8 mouse cellular contexts compared by ENCODE assay signal in the genomic region with DNA sequence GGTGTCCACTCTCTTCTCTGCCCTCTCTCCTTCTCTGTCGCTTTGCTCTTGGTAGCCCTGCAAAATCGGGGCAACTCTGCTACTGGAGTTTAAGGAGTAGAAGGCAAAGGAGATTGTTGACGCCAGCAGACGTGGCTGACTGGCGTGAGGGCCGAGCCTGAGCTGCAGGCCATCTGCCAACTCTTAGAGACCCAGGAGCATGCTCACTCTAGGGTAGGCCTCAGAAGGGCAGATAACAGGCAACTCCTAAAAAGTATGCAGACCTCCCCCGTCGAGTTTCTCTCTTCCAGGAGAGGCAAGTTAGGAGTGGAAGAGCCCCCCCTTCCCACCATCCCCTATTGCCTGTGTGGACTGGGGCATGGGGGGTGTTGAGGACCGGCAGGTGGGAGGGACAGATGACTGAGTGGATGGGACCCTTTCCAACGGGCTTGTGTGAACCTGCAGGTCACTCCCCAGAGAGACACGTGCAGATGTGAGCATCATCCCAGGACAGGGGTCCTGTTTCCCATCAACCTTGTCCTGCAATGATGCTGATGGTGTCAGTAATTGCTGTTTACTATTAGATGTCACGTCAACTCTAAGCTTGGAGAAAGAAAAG. TPM values are rescaled to one million over a fixed set of nuclear protein-coding genes. Genes with fewer than 3 reads are reported as not detected.
A peak's percentile ranks its signal among the peaks of the same experiment; 100 is the strongest.
DNase-seq lines count a peak whose midpoint lies in the region; ATAC-seq and TF ChIP-seq lines count a peak whose summit lies in the region.

No protein-coding gene starts in this region.

- H3K9ac ChIP-seq in hindbrain, embryonic 14.5 days = peak overlapping the region; percentile 99
- no peak overlapping the region for H3K9ac ChIP-seq in liver, embryonic 15.5 days
- H3K9ac ChIP-seq in stomach, postnatal 0 days (ENCODE audit: low read length) = peak overlapping the region; percentile 78

- H3K4me3 ChIP-seq in hindbrain, embryonic 14.5 days (replicated peaks; ENCODE audit: low read length) = peak overlapping the region; percentile 71
- peak overlapping the region; percentile 56 for H3K4me3 ChIP-seq in liver, embryonic 15.5 days (replicated peaks)
- peak overlapping the region; percentile 70 for H3K4me3 ChIP-seq in stomach, postnatal 0 days (ENCODE audit: low read depth, low read length)

- TF ChIP-seq EP300 in stomach, postnatal 0 days (optimal IDR thresholded peaks at IDR 0.05) = no peak

- ATAC-seq in hindbrain, embryonic 14.5 days (ENCODE audit: low FRiP score) = no peak
- no peak for ATAC-seq in liver, embryonic 15.5 days (ENCODE audit: insufficient read depth)
- ATAC-seq in stomach, postnatal 0 days (ENCODE audit: low FRiP score, low TSS enrichment) = peak; percentile 24; the same call in 1 of the 2 replicates

- H3K4me2 ChIP-seq in hindbrain, embryonic 14.5 days (replicated peaks) = peak overlapping the region; percentile 81
- H3K4me2 ChIP-seq in liver, embryonic 15.5 days = peak overlapping the region; percentile 74
- peak overlapping the region; percentile 91 for H3K4me2 ChIP-seq in stomach, postnatal 0 days (replicated peaks; ENCODE audit: low read depth)

- 0 out of 2 replicates have a peak, but pooled peaks cover 3% of the 10 kb centered on the region for H3K36me3 ChIP-seq in hindbrain, embryonic 14.5 days (replicated peaks; ENCODE audit: control insufficient read depth, insufficient read depth)
- H3K36me3 ChIP-seq in liver, embryonic 15.5 days (replicated peaks) = no peaks in the 10 kb centered on the region
- H3K36me3 ChIP-seq in stomach, postnatal 0 days (ENCODE audit: control insufficient read depth, insufficient read depth, low read length) = no peaks in the 10 kb centered on the region

- DNase-seq in adrenal gland, adult (ENCODE audit: inconsistent age in 2 of 2, low spot score in 1 of 2) = peak; percentile 62 to 84
- no peak for DNase-seq in adrenal gland, postnatal 4 days (ENCODE audit: low spot score in 2 of 2)
- DNase-seq in adrenal gland, postnatal 10 days = peak; percentile 77
- DNase-seq in hindbrain, embryonic 14.5 days (ENCODE audit: low spot score) = peak; percentile 34
- peak; percentile 36 for DNase-seq in stomach, postnatal 0 days (ENCODE audit: low spot score)
- no peak for DNase-seq in cerebellum, adult 11-12 months
- no peak for DNase-seq in cerebellum, adult 18-20 months

- 3% methylated on average over 12 of the region's 12 CpGs for WGBS in hindbrain, embryonic 14.5 days
- WGBS in liver, embryonic 15.5 days (ENCODE audit: insufficient replicate concordance) = 15% methylated on average over 12 of the region's 12 CpGs
- WGBS in stomach, postnatal 0 days = 7% methylated on average over 12 of the region's 12 CpGs

- peaks cover 66% of the 10 kb centered on the region for H3K27me3 ChIP-seq in hindbrain, embryonic 14.5 days (ENCODE audit: control insufficient read depth, insufficient read depth, low read length)
- H3K27me3 ChIP-seq in liver, embryonic 15.5 days = peaks cover 98% of the 10 kb centered on the region
- no peaks in the 10 kb centered on the region; the same call in 1 of the 2 replicates for H3K27me3 ChIP-seq in stomach, postnatal 0 days (ENCODE audit: control insufficient read depth, insufficient read depth, low read length)

- peak overlapping the region; percentile 100 for H3K27ac ChIP-seq in hindbrain, embryonic 14.5 days
- H3K27ac ChIP-seq in liver, embryonic 15.5 days (replicated peaks) = peak overlapping the region; percentile 41; the same call in 1 of the 2 replicates
- H3K27ac ChIP-seq in stomach, postnatal 0 days (replicated peaks) = peak overlapping the region; percentile 92

- no peaks in the 10 kb centered on the region for H3K9me3 ChIP-seq in hindbrain, embryonic 14.5 days (ENCODE audit: control insufficient read depth, low read length)
- H3K9me3 ChIP-seq in liver, embryonic 15.5 days (replicated peaks) = no peaks in the 10 kb centered on the region
- H3K9me3 ChIP-seq in stomach, postnatal 0 days (ENCODE audit: control insufficient read depth, low read length) = no peaks in the 10 kb centered on the region

- TF ChIP-seq CTCF in stomach, postnatal 0 days (IDR thresholded peaks at IDR 0.05; ENCODE audit: low read depth) = no peak

- peaks cover 14% of the 10 kb centered on the region for H3K4me1 ChIP-seq in hindbrain, embryonic 14.5 days (replicated peaks; ENCODE audit: control insufficient read depth, insufficient read depth, low read length)
- peaks cover 3% of the 10 kb centered on the region; the same call in 1 of the 2 replicates for H3K4me1 ChIP-seq in liver, embryonic 15.5 days (replicated peaks)
- H3K4me1 ChIP-seq in stomach, postnatal 0 days (replicated peaks; ENCODE audit: control insufficient read depth, insufficient read depth) = no peaks in the 10 kb centered on the region

RNA-seq across cellular contexts. Expression of gene Hoxa1, which starts 1.1 kb away (rescaled TPM):
- 1 to 10 TPM; 1.2 to 1.4 TPM for total RNA-seq in adrenal gland, postnatal 4 days (2021)
- total RNA-seq in adrenal gland, postnatal 10 days (2021) = 1 to 10 TPM in 1 of 2 experiments, under 1 TPM in 1; 0.91 to 1.2 TPM
- 2.6 and 3.0 TPM in 2 replicates for polyA plus RNA-seq in hindbrain, embryonic 14.5 days (2014; fragmentation: Nextera tagmentation; extraction: Ambion mirVana)
- polyA plus RNA-seq in liver, embryonic 15.5 days (2015; fragmentation: Nextera tagmentation; extraction: Ambion mirVana) = 0.31 and 0.58 TPM in 2 replicates
- 0.35 and 0.56 TPM in 2 replicates for polyA plus RNA-seq in stomach, postnatal 0 days (2015; fragmentation: Nextera tagmentation; extraction: Ambion mirVana)

RNA-seq across cellular contexts. Expression of gene Hoxa2, which starts 5.4 kb away (rescaled TPM):
- total RNA-seq in adrenal gland, postnatal 4 days (2021) = 1 to 10 TPM; 5.3 to 6.2 TPM
- total RNA-seq in adrenal gland, postnatal 10 days (2021) = 1 to 10 TPM; 2.3 to 5.1 TPM
- 27.6 and 35.1 TPM in 2 replicates for polyA plus RNA-seq in hindbrain, embryonic 14.5 days (2014; fragmentation: Nextera tagmentation; extraction: Ambion mirVana)
- 0.29 and 0.37 TPM in 2 replicates for polyA plus RNA-seq in liver, embryonic 15.5 days (2015; fragmentation: Nextera tagmentation; extraction: Ambion mirVana)
- 5.1 and 5.3 TPM in 2 replicates for polyA plus RNA-seq in stomach, postnatal 0 days (2015; fragmentation: Nextera tagmentation; extraction: Ambion mirVana)

RNA-seq across cellular contexts. Expression of gene 5730596B20Rik, which starts 18.0 kb away (rescaled TPM):
- total RNA-seq in adrenal gland, postnatal 4 days (2021) = 1 to 10 TPM; 1.0 to 1.6 TPM
- under 1 TPM; 0.27 to 0.94 TPM for total RNA-seq in adrenal gland, postnatal 10 days (2021)
- 4.1 and 5.0 TPM in 2 replicates for polyA plus RNA-seq in hindbrain, embryonic 14.5 days (2014; fragmentation: Nextera tagmentation; extraction: Ambion mirVana)
- polyA plus RNA-seq in liver, embryonic 15.5 days (2015; fragmentation: Nextera tagmentation; extraction: Ambion mirVana) = 0.05 TPM in 2 replicates
- polyA plus RNA-seq in stomach, postnatal 0 days (2015; fragmentation: Nextera tagmentation; extraction: Ambion mirVana) = 0.90 and 0.99 TPM in 2 replicates

RNA-seq across cellular contexts. Expression of gene Hoxa4, which starts 32.3 kb away (rescaled TPM):
- total RNA-seq in adrenal gland, postnatal 4 days (2021) = 1 to 10 TPM; 6.5 to 7.3 TPM
- 10 to 100 TPM in 1 of 2 experiments, 1 to 10 TPM in 1; 8.0 to 11.4 TPM for total RNA-seq in adrenal gland, postnatal 10 days (2021)
- polyA plus RNA-seq in hindbrain, embryonic 14.5 days (2014; fragmentation: Nextera tagmentation; extraction: Ambion mirVana) = 19.7 and 22.5 TPM in 2 replicates
- 0.07 and 0.21 TPM in 2 replicates for polyA plus RNA-seq in liver, embryonic 15.5 days (2015; fragmentation: Nextera tagmentation; extraction: Ambion mirVana)
- 2.5 and 2.6 TPM in 2 replicates for polyA plus RNA-seq in stomach, postnatal 0 days (2015; fragmentation: Nextera tagmentation; extraction: Ambion mirVana)

RNA-seq across cellular contexts. Expression of gene Hoxa5, which starts 45.1 kb away (rescaled TPM):
- 10 to 100 TPM; 25.9 TPM for total RNA-seq in adrenal gland, postnatal 4 days (2021)
- 10 to 100 TPM; 28.0 to 28.2 TPM for total RNA-seq in adrenal gland, postnatal 10 days (2021)
- 175 and 180 TPM in 2 replicates for polyA plus RNA-seq in hindbrain, embryonic 14.5 days (2014; fragmentation: Nextera tagmentation; extraction: Ambion mirVana)
- 0.41 and 0.74 TPM in 2 replicates for polyA plus RNA-seq in liver, embryonic 15.5 days (2015; fragmentation: Nextera tagmentation; extraction: Ambion mirVana)
- 8.4 and 8.9 TPM in 2 replicates for polyA plus RNA-seq in stomach, postnatal 0 days (2015; fragmentation: Nextera tagmentation; extraction: Ambion mirVana)

Comparison
In these comparisons a context has a peak if more than half of its experiments do, and no peak if none do; other contexts are left out.
1. DNase-seq: peak in adrenal gland, adult (2 of 2), adrenal gland, postnatal 10 days (single experiment), hindbrain, embryonic 14.5 days (single experiment) and stomach, postnatal 0 days (single experiment); none in adrenal gland, postnatal 4 days (0 of 2), cerebellum, adult 11-12 months (single experiment) and cerebellum, adult 18-20 months (0 of 2).
2. H3K27ac ChIP-seq: peak in every context shown above with its lines; median percentile 100 in hindbrain, embryonic 14.5 days; 92 in stomach, postnatal 0 days; 41 in liver, embryonic 15.5 days.
3. Peak in every context shown above with its lines, with median percentiles within 50 percentile points of each other: H3K4me2 ChIP-seq and H3K4me3 ChIP-seq.